Mouse (Mus musculus): Measurements from ENCODE around the gene Col27a1. TPM values are rescaled to one million over a fixed set of nuclear protein-coding genes. Genes with fewer than 3 reads are reported as not detected.

The Col27a1 gene
- polyA plus RNA-seq, 1 experiment, result 8.0 TPM

DNA sequence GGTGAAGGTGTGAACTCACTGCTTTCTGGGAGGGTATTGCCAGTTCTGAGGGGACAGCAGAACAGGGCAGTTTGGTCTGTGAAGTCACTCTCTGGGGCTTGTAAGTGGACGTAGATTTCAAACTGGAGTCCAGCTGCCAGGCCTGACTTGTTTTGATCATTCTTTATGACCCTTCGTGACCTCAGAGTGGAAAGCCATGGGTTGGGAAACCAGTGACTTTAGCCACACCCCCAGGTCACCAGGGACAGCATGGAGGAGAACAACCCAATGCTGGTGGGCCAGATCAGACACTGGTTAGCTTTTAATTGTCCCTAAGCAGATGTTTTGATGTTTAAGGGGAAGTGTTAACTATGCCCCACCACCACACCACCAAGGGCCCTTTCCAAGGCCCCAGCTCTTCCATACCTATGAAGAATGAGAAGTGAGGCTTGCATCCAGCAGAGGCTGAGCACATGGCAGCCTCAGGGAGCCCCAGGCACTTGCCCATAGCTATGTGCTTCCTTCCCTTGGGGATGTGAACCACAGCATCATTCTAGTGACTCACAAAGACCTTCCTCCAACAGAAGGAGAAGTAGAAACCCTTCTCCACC, 143.3 kb downstream of the Col27a1 start:
- DNase-seq (ENCODE audit: extremely low spot score in 1 of 2, low spot score in 1 of 2), result no peak

DNA sequence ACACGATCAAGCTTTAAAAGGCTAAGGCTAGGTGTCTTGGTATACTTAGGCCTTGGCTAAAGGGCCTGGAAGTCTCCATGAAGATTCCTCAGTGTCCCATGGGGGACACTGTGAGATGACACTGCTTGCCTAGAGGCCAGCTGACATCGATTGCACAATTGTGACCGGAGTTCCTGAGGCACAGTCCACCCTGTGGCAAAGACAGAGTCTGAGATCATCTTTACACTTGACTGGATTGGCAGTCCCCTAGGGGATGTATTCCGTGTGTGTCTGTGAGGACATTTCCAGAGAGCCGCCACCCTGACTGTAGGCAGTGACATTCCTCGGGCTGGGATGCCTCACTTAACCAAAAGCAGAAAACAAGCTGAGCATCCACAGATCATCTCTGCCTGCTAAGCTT, 146.1 kb downstream of the Col27a1 start:
- DNase-seq (ENCODE audit: extremely low spot score in 1 of 2, low spot score in 1 of 2), result no peak

DNA sequence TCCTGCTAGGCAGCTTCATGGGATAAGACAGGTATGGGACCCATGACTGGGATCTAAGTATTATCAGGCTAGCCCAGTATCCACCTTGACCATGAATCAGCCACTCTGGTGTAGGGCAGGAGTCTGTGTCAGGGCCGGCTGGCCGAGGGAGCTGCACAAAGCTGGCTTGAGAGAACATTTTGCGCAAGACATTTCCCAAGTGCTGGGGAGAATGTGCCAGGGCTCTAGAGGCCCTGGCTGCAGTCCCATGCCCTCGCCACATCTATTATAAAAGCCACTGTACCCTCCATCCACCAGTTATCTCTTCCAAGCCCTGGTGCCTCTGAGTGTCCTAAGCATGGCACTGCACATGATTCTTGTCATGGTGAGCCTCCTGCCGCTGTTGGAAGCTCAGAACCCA, 148.3 kb downstream of the Col27a1 start, which contains the start of gene Orm2:
Gene Orm2 (plus strand): TSS at position 300 of the 400 bp plus-strand sequence.
- DNase-seq (ENCODE audit: extremely low spot score in 1 of 2, low spot score in 1 of 2), result no peak

DNA sequence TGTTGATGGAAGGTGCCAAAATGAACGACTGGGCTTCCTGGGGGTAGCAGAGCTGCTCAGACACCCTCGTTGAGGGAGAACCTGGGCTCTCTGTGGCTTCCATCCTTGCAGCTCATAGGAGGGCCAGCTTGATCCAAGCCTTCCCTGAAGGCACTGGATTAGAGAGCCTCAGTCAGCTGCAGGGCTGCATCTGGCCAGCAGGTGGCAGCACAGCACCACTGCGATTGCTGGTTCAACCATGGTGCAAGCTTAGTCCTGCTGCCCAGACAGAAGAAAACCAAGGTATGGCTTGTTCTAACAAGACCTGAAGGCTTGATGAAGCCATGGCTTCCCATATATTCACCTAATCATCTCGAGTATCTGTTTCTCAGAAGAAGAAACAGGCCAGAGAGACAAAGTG, 154.8 kb downstream of the Col27a1 start:
- peak; percentile 72 to 96 for DNase-seq (ENCODE audit: extremely low spot score in 1 of 2, low spot score in 1 of 2)

DNA sequence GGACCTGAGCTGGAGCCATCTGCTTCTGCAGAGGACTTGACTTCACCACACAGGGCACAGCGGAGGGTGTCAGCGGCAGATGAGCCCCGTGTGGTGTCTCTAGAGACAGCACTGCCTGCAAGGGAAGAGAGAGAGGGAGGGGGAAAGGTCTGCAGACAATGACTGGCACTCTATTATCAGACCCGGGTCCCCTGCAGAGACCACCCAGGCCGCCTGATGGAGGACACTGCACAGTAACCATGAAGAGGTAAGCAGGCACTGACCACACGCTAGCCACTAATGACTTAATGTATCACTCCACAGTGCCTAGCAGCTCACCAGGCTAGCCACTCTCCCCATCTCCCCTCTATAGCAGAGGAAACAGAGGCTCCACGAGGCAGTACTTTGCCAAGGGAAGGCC, 157.1 kb downstream of the Col27a1 start:
- DNase-seq (ENCODE audit: extremely low spot score in 1 of 2, low spot score in 1 of 2), result no peak

DNA sequence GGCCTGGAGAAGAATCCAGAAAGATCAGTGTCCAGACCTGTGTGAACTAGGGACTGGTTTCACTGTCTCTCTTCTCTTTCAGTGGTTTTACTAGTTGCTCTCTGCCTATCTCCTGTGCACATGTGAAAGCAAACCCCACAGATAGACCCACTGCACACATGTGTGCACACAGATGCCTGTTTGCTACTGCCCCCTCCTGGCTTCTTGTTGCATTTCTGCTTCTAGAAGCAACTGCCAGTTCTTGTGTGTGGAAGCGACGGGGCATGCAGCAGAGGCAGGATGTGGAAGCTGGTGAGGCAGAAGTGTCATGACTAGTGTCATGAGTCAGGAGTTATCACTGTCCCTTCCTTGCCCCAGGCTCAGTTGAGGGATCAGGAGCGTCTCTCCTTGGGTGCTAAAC, 158.1 kb downstream of the Col27a1 start:
- peak in 1 of 2 experiments; percentile 51 for DNase-seq (ENCODE audit: extremely low spot score in 1 of 2, low spot score in 1 of 2)

DNA sequence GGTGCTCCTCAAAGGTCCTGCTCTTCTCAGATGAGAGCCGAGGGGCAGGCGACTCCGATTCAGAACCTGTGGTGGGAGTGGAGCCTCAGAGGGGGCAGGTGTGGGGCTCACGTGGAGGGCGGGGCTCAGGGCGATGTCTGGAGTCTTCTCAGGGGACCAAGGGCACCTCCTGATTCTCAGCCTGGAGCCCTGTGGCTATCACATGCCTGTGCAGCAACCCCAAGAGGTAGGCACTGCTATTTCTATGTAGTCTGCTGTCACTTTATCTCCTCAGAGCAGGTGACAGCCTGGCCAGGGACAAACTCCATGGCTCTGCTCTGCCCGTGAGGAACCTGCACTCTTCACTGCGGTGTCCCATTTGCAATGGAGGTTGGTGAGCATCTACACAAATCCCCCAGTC, 159.6 kb downstream of the Col27a1 start:
- DNase-seq (ENCODE audit: extremely low spot score in 1 of 2, low spot score in 1 of 2), result no peak

DNA sequence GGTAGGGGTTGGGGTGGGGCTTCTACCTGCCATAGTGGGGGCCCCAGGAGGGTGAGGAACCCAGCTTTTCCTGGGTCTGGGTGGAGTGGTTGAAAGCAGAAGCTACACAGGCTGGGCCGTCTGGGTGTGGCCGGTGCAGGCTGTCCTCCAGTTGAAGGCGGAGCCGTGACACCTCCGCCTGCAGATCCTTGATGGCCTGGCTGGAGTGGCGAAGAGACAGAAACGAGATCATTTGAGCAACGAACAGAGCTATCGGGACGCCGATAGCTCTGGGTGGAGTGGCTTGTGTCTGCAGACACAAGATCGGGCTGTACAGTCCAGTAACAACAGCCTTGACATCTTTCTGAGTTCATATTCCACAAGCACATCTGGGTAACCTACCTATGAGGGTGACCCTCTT, 160.5 kb downstream of the Col27a1 start:
- DNase-seq (ENCODE audit: extremely low spot score in 1 of 2, low spot score in 1 of 2), result no peak

DNA sequence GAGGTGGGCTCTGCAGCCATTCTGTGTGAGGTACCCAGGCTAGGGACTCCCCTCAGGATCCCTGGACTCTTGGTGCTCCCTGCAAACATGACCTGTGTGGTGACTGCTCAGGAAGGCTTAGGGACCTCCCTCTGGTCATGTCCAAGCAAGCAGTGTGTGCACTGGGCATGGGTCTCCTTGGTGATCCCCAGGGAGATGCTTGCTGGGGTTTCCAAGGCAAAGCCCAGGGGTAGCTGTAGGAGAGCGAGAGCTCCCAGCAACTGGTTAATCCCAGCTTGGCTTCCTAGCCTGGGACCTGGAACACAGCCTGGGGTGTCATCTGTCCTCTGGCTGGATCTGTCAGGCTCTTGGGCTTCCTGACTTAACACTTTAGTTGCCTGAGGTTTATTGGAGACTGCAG, 161.6 kb downstream of the Col27a1 start:
- no peak for DNase-seq (ENCODE audit: extremely low spot score in 1 of 2, low spot score in 1 of 2)

DNA sequence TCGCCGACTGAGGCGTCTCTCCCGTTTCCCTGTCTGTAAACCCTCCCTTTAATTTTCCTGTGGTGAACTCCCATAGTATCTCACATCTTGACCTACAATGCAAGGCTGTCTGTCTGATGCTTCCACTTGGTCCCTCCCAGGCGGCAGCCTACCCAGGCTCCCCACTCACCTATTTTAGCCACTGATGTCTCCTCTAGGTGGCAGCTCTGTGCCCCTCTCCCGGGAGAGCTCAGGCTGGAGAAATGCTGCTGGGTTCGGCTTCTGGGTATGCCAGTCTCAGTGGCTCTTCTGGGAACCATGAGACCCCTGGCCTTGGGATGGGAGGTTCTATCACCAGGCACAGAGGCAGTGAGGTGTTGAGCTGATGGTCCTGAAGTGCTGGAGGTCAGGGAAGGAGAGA, 163.7 kb downstream of the Col27a1 start:
- no peak for DNase-seq (ENCODE audit: extremely low spot score in 1 of 2, low spot score in 1 of 2)

DNA sequence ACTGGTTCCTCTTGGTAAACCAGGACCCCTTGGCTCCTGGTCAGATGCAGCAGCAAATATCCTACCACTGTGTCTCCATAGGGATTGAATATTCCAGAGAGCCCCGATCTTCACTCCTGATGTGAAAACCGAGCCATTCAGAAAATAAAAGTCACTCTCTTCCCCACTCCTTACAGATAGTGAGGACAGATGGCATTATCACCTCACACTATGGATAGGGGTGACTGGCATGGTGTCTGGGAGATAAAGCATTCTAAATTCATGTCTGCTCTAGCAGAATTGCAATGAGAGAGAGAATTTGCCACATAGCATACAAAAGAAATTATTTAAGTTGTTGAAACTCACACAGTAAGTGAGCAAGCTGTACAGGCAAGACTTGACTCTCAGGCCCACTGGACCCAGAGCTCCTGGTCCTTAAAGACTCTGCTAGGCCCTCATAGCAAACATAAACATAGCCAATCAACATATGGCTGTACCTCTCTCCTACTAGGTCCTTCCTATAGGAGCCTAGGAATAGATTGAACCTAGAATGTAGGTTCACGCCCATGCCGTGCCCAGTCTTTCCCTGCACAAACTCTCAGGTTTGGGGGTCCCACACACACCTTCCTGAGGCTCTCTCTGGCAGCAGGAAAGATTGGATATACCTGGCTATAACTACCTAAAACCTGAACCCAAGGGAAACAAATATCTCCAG, 169.0 kb downstream of the Col27a1 start:
- DNase-seq (ENCODE audit: extremely low spot score in 1 of 2, low spot score in 1 of 2), result no peak

DNA sequence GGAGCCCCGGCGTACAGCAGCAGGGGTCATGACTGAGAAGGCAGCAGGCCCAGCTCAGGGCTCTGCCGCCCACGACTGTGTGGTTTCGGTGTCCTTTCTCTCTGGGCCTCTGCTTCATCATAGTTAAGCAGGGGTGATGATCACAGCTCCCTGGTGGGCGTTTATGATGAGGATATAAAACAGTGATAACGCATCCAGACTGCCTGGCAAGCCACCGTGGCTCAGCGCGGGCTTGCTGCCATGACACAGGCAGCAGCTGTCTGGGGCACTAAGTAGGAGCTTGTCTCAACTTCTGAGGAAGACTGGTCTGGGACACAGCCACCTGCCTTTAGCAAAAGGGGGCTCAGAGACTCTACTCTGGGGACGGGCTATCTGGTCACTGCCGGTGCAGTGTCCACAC, 169.7 kb downstream of the Col27a1 start:
- DNase-seq (ENCODE audit: extremely low spot score in 1 of 2, low spot score in 1 of 2), result no peak

DNA sequence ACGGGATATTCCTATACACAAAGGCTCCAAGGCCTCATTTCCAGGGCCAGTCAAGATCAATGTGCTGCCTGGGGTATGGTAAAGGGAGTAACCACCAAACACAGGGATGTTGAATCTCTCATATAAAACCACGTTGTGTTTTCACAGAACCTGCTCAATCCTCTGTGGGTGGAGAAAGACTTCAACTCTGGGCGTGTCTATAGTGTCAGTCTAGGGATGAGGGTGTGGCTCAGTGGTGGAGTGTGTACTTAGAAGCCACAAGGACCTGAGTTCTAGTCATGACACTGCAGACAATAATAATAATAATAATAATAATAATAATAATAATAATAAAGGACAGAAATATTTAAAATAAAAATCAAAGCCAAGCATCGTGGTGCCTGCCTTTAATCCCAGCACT, 170.5 kb downstream of the Col27a1 start:
- DNase-seq (ENCODE audit: extremely low spot score in 1 of 2, low spot score in 1 of 2), result no peak

Other genes with a start within 250 kb of the Col27a1 start
- 3.8 and 4.0 TPM in 2 replicates for gene Zfp618, start 248.4 kb upstream of the Col27a1 start, polyA plus RNA-seq (2012; rRNA removed)
- gene Ambp, start 59.2 kb upstream of the Col27a1 start, polyA plus RNA-seq (2012; rRNA removed), result 0.11 and 0.56 TPM in 2 replicates
- gene Kif12, start 41.9 kb upstream of the Col27a1 start, polyA plus RNA-seq (2012; rRNA removed), result not detected in 2 replicates
- gene Orm1, start 130.6 kb downstream of the Col27a1 start, polyA plus RNA-seq (2012; rRNA removed), result 0.12 TPM in 1 of 2 replicates, not detected in the other
- gene Orm3, start 142.2 kb downstream of the Col27a1 start, polyA plus RNA-seq (2012; rRNA removed), result not detected in 2 replicates
- gene Orm2, start 148.4 kb downstream of the Col27a1 start, polyA plus RNA-seq (2012; rRNA removed), result 0.15 TPM in 1 of 2 replicates, not detected in the other
- 2.7 and 3.1 TPM in 2 replicates for gene Akna, start 189.3 kb downstream of the Col27a1 start, polyA plus RNA-seq (2012; rRNA removed)